Mouse (Mus musculus) lung, postnatal 0 days (tissue): ENCODE results near the gene Dusp9. TPM values are rescaled to one million over a fixed set of nuclear protein-coding genes. Genes with fewer than 3 reads are reported as not detected.

Source experiments
- ATAC-seq: fragments of 200-750 bp; cut with Nextera tagmentation; 2 replicates; pipeline ENCODE4 v1.8.0; 2017; ENCODE audit warnings: moderate library complexity
- DNase-seq: peaks from one replicate; pipeline ENCODE4 v3.0.0-alpha.2; 2016; ENCODE audit warnings: low spot score
- H3K27ac ChIP-seq: fragments of 300-500 bp; sonication (generic); 2 replicates; pipeline ENCODE4 v1.5.1; 2014; ENCODE audit warnings: antibody characterized with exemption, mild to moderate bottlenecking, low read length, mixed read lengths
- H3K27me3 ChIP-seq: fragments of 300-500 bp; sonication (generic); replicated peaks from 2 replicates; pipeline ENCODE4 v1.6.1; 2014; ENCODE audit warnings: low read length, mixed read lengths; ENCODE audit not compliant: insufficient read depth
- H3K36me3 ChIP-seq: fragments of 300-500 bp; sonication (generic); 2 replicates; pipeline ENCODE4 v1.6.1; 2014; ENCODE audit warnings: low read length, mixed read lengths; ENCODE audit not compliant: insufficient read depth
- H3K4me1 ChIP-seq: fragments of 300-500 bp; sonication (generic); 2 replicates; pipeline ENCODE4 v1.6.1; 2014; ENCODE audit warnings: antibody characterized with exemption, low read depth, low read length, mixed read lengths; ENCODE audit not compliant: insufficient read depth
- H3K4me2 ChIP-seq: fragments of 300-500 bp; sonication (generic); replicated peaks from 2 replicates; pipeline ENCODE4 v1.6.1; 2014; ENCODE audit warnings: low read depth, mild to moderate bottlenecking, low read length, moderate library complexity, mixed read lengths
- H3K4me3 ChIP-seq: fragments of 300-500 bp; sonication (generic); 2 replicates; pipeline ENCODE4 v1.5.1; 2014; ENCODE audit warnings: low read depth, low read length
- H3K9ac ChIP-seq: fragments of 300-500 bp; sonication (generic); replicated peaks from 2 replicates; pipeline ENCODE4 v1.6.1; 2014; ENCODE audit warnings: low read depth, mild to moderate bottlenecking
- H3K9me3 ChIP-seq: fragments of 300-500 bp; sonication (generic); 2 replicates; pipeline ENCODE4 v1.6.1; 2016; ENCODE audit warnings: low read length, mixed read lengths
- CTCF ChIP-seq: IDR thresholded peaks from 2 replicates; pipeline ENCODE4 v1.5.1; 2016; ENCODE audit warnings: antibody characterized with exemption, mild to moderate bottlenecking
- EP300 ChIP-seq: IDR thresholded peaks from 2 replicates; pipeline ENCODE4 v1.6.1; 2016; ENCODE audit warnings: antibody characterized with exemption, mild to moderate bottlenecking, control low read depth
- WGBS: fragments of 180-500 bp; shearing (Covaris S2); extraction: QIAGEN DNeasy Blood & Tissue Kit; methylation state at CpG from one replicate; pipeline ENCODE4 v1.1.7; 2014; 5-methylcytosine and 5-hydroxymethylcytosine counted together
- polyA plus RNA-seq: library from polyadenylated mRNA; unstranded; fragments of >200 nt; fragmentation: Nextera tagmentation; extraction: Ambion mirVana; gene quantifications from 2 replicates; pipeline ENCODE4 v1.2.1, GENCODE M21; 2015

Gene Dusp9
- polyA plus RNA-seq, 1 experiment from 2014 or later: 2.2 TPM

DNA sequence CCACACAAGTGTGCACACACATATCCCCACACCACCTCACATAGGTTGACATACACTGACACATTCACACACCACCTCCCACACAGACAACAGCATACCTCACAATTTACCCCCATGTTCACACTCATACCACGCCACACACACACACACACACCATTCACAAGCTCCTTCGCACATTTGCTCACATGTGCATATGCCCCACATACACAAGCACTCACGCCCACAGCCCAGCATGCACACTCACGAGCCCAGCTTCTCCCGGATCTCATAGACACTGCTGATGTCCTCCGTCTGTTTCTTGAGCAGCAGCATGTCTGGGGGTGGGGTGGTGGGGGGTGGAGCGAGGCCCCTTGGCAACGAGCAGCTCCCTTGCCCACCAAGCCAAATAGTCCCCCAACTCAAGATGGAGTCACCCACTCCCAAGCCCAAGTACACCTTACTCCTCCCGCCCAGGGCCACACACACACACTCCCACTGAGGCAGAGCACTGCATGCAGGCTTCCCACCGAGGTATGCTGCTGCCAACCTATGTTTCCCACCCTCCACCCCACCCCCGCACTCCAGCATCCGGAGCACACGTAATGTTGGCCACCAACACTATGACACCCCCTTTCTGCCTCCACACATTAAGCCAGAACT, 19.8 kb downstream of the Dusp9 start:
- H3K27me3 ChIP-seq: no peaks in the 10 kb centered on the region
- WGBS: 53% methylated on average over 13 of the region's 13 CpGs
- H3K4me1 ChIP-seq: no peaks in the 10 kb centered on the region
- H3K4me2 ChIP-seq: peak overlapping the region; percentile 69
- no peaks in the 10 kb centered on the region for H3K9me3 ChIP-seq
- H3K27ac ChIP-seq: no peak overlapping the region
- H3K9ac ChIP-seq: no peak overlapping the region
- ATAC-seq: no peak
- no peaks in the 10 kb centered on the region for H3K36me3 ChIP-seq
- H3K4me3 ChIP-seq: peak overlapping the region; percentile 34; the same call in 1 of the 2 replicates
- TF ChIP-seq EP300: no peak
- TF ChIP-seq CTCF: no peak
- no peak for DNase-seq

DNA sequence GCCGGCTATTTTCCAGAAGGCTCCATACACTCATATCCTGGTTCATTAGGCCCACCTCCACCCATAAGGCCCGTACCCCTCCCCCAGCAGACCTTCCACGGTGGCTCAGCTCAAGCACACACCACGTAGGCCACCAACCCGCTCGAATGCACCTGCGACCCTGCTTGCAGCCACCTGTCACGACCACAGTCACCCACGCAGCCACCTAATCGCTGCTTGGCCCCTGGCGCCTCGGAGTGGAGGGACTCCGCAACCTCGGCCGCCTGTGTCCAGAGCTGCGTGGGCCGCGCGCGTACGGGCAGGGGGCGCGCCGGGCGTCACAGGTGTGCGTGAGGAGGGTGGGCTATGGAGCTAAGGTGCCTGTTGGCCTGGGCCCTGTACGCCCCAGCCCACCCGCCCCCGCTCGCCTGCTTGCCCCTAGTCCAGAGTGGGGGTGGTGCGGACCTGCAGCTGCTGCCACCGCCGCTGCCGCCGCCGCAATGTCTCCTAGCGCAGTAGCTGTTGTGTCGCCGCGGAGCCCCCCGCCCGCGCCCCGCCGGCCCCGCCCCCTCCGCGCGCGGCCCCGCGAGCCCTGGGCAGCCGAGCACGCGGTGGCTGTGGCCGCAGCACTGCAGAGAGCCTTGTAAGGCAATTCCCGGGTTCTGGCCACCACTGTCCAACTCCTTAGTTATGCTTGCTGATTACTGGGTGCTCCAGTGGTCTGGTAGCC, 20.5 kb downstream of the Dusp9 start, which contains the start of gene Pnck:
Pnck (minus strand) TSS at position 543 of the 709 bp plus-strand sequence.
- DNase-seq (no peak), ATAC-seq (peak; percentile 47)
- Histone ChIP-seq H3K4me1 (no peaks in the 10 kb centered on the region), H3K9ac (no peak within 1 kb of the TSS), H3K27me3 (no peaks in the 10 kb centered on the region), H3K4me3 (peak within 1 kb of the TSS; percentile 34), H3K36me3 (no peaks in the 10 kb centered on the region), H3K27ac (no peak within 1 kb of the TSS), H3K9me3 (no peaks in the 10 kb centered on the region), H3K4me2 (peak within 1 kb of the TSS; percentile 69)
- 32% methylated on average over 16 of the region's 57 CpGs for WGBS
- TF ChIP-seq CTCF (no peak; the same call in 1 of the 2 replicates), EP300 (no peak)

DNA sequence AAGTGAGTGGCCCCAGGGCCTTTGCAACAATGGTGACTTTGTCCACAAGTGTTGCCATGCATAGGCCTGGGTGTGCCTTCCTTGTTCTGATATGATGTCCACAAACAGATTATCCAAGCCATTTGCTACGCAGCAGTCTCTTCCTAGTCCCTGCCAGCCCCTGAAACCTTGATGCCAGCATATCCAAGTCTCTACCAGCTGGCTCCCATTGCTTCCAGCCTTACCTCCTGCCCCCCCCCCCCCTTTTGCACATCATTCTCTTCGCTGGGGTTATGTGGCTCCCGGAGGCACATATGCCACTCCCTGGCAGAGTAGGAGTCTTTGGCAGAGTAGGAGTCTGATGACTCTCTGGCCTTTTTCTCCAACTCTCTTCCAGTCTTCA, 21.1 kb downstream of the Dusp9 start:
- Histone ChIP-seq H3K4me2 (peak overlapping the region; percentile 69), H3K27me3 (no peaks in the 10 kb centered on the region), H3K36me3 (no peaks in the 10 kb centered on the region), H3K27ac (no peak overlapping the region), H3K9me3 (no peaks in the 10 kb centered on the region), H3K9ac (no peak overlapping the region), H3K4me1 (no peaks in the 10 kb centered on the region), H3K4me3 (peak overlapping the region; percentile 34; the same call in 1 of the 2 replicates)
- DNase-seq: no peak
- ATAC-seq: no peak
- WGBS: 60% methylated on average over 3 of the region's 3 CpGs
- TF ChIP-seq CTCF (no peak), EP300 (no peak)

DNA sequence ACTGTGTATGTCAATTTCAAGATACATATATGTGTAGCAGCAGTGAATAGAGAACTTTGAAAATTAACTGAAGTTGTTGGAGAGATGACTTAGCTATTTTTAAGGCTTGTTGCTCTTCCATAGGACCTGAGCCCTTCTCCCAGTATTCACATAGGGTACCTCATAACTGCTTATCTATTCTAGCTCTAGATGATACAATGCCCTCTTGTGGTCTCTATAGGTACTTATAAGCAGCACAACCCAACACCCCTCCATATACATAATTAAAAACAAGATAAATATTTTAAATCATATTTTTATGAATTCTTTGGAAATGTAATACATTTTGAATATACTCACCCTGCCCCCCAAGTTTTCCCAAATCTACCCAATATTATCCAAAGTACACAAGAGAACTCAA, 23.9 kb downstream of the Dusp9 start:
- DNase-seq (peak; percentile 35), ATAC-seq (no peak)
- Histone ChIP-seq H3K9ac (no peak overlapping the region), H3K4me1 (no peaks in the 10 kb centered on the region), H3K4me3 (no peak overlapping the region), H3K27ac (no peak overlapping the region), H3K36me3 (no peaks in the 10 kb centered on the region), H3K27me3 (no peaks in the 10 kb centered on the region), H3K9me3 (no peaks in the 10 kb centered on the region), H3K4me2 (no peak overlapping the region)
- TF ChIP-seq EP300: no peak
- peak; percentile 42; the same call in 1 of the 2 replicates for TF ChIP-seq CTCF

DNA sequence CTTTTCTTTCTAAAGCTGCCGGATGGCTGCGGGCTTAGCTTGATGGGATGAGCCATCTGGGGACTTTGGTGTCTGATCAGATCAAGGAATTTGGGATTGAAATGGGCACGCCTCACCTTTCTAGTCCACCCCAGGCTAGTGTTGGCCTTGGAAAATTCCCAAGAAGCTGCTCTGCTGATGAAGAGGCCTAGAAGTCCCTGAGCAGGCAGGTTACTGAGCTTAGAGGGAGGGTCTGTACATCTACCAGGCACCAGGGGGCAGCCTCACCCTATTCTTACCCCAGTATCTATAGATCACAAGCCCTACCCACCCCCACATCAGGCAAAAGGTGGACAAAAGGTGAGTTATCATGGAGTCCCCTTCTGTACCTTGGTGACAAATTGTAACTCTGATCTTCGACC, 32.8 kb downstream of the Dusp9 start:
- no peak overlapping the region for H3K4me3 ChIP-seq
- DNase-seq (peak; percentile 69), ATAC-seq (peak; percentile 51)
- peak; percentile 66 for TF ChIP-seq CTCF
- no peak for TF ChIP-seq EP300
- no peaks in the 10 kb centered on the region for H3K36me3 ChIP-seq
- no peaks in the 10 kb centered on the region for H3K9me3 ChIP-seq
- 51% methylated on average over 4 of the region's 4 CpGs for WGBS
- no peak overlapping the region for H3K4me2 ChIP-seq
- no peaks in the 10 kb centered on the region for H3K27me3 ChIP-seq
- H3K4me1 ChIP-seq: no peaks in the 10 kb centered on the region
- H3K9ac ChIP-seq: no peak overlapping the region
- H3K27ac ChIP-seq: no peak overlapping the region

DNA sequence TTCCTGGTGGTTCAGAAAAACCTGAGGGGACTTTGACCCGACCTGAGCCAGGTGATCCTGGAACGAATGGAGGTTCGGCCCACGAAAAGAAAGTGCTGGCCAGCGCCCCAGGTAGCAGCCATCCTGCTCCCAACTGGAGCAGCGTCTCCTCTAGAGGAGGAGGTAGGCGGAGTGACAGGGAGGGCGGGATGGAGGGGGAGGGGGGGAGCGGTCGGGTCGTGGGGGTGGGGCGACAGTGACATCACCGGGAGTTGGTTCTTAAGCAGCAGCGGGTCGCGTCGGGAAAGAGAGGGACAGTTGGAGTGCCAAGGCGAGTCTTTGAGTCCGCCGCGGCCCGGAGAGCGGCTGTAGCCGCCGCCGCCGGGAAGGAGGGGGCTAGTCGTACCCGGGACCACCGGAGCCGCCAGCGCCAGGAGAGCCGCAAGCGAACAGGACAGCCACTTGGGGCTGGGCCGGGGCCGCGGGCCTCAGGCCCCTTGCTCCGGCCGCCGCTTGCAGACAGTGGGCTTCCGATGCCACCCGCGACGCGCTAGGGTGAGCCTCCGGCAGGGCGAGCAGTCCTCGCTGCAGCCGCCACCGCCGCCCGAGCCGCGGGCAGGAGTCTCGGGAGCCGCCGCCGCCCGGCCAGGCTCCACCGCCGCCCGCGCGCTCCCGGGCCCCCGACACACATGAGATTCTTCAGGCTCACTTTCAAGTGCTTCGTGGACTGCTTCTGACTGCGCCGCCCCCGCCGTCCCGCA, 33.8 kb downstream of the Dusp9 start, which contains the start of gene Slc6a8:
Slc6a8 (plus strand) TSS at position 272 of the 740 bp plus-strand sequence.
- H3K9ac ChIP-seq: peak within 1 kb of the TSS; percentile 51
- peak within 1 kb of the TSS; percentile 72 for H3K27ac ChIP-seq
- peak within 1 kb of the TSS; percentile 74 for H3K4me2 ChIP-seq
- no peaks in the 10 kb centered on the region for H3K4me1 ChIP-seq
- H3K4me3 ChIP-seq: peak within 1 kb of the TSS; percentile 61
- DNase-seq (peak; percentile 84), ATAC-seq (peak; percentile 90)
- TF ChIP-seq EP300 (no peak), CTCF (no peak)
- H3K36me3 ChIP-seq: no peaks in the 10 kb centered on the region
- H3K27me3 ChIP-seq: no peaks in the 10 kb centered on the region
- WGBS: 8% methylated on average over 19 of the region's 72 CpGs
- H3K9me3 ChIP-seq: no peaks in the 10 kb centered on the region
